Mouse (Mus musculus): ENCODE data around the gene Gm20479. TPM values are rescaled to one million over a fixed set of nuclear protein-coding genes. Genes with fewer than 3 reads are reported as not detected.

Gm20479 gene
- polyA plus RNA-seq (2012; rRNA removed), result 0.33 TPM in 1 of 2 replicates, not detected in the other

DNA sequence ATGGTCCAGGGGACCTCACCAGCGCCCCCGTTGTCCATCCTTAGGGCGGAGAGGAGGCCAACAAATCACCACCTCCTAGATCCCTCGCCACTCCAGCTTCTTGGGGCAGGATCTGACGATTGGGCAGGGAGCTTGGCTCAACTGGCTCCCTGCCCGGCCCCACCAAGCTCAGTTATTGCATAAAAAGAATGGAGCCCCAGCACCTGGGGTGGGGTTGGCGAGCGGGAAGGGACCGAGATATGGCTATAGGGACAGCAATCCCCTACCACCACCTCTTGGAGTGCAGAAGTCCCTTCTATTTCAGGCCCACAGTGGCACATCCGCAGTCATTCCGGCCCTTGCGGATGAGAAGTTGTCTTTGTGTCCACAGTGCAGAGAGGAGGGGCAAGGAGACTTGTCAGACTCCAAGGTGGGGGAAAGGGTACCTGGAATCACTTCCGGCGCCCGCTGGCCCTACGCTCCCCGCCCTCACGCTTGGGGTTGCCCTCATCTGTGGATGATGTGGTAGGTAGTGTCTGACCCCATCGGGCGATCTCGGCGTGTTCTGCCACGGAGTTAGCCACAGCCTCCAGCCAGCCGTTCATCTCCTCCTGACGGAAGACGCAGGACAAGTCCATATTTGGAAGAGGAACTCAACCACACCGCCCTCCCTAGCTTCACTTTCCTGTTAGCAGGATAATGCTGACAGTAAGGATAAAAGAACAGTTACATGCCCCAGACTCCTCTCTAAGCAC lies at the start of gene Gm20479:
Gene Gm20479, minus strand, starts transcription at position 559 of the 734 bp plus-strand sequence.
- no peak for DNase-seq (ENCODE audit: low read depth)

DNA sequence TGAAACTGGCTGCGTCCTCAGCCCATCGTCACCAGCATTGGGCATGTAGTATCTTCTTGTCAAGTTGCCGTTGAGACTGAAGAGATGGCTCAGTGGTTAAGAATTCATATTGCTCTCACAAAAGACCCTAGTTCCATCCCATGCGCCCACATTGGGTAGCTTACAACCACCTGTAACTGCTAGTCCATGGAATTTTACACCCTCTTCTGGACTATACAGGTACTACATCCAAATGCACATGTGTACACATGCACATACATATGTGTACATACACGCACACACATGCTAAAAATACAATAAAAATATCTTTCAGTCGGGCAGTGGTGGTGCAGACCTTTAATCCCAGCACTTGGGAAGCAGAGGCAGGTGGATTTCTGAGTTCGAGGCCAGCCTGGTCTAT lies 49.3 kb upstream of the Gm20479 start:
- DNase-seq (ENCODE audit: low read depth), result no peak

DNA sequence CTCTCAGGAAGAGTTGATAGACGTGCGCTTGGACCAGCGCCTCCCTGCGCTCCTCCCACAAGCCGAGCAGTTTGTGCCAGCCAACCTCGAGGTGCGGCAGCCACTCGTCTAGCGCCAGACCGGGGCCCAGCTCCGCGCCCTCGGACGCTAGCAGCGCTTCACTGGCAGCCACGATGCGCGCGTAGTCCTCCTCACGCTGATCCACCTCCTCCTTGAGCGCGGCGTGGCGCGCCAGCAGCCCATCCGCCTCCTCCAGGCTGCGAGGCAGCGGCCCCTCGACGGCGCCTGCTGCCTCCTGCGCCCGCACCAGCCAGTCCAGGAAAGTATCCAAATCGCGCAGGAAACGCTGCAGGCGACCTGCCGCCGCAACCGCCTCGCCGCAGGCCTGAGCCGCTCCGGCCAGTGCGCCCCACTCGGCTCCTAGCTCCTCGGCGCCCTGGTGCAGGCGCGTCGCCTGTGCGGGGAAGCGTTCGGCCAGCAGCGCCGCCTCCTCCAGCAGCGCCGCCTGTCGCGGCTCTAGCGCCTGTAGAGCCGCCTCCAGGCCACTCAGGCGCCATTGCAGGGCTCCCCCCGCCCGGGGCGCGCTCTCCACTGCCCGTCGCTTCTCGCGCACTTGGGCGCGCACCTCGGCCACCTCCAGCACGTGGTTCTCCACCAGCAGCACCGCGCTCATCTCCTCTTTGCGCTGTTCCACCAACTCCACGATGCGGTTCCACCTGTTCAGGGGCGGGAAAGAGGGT lies 47.2 kb upstream of the Gm20479 start:
- DNase-seq (ENCODE audit: low read depth), result no peak

DNA sequence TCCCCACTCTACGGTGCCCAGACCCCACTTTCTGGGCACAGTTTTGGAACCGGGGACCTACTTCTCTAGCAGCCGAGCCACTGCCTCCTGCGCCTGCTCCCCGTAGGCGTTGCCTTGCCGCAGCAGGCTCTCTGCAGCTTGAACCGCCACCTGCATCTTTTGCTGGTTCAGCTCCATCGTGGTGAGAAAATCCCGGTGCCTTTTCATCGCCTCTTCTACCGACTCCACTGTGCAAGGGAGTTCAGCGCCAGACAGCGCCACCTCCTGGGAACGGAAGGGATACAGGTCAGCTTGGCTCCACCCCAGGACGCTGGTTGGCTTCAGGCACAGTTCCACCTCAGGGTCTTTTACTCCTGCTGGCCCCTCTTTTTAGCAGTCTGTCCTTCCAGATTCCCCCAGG lies 45.5 kb upstream of the Gm20479 start:
- no peak for DNase-seq (ENCODE audit: low read depth)

DNA sequence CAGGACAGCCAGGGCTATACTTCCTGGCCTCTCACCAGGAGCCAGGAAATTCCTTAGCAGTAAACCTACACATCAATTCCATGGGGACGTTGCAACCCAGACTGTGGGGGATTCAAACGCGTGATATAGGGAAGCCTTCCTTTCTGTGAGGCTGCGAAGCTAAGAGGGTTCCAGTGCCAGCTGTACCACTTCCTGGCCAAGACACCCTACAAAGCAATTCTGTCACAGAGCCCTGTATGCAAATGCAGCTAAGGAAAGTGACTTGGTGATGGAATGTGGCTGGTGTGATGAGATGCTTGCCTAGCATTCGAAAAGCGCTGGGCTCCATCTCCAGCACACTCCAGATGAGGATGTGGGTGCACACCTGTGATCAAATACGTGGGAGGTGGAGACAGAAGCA lies 43.3 kb upstream of the Gm20479 start:
- DNase-seq (ENCODE audit: low read depth), result no peak

DNA sequence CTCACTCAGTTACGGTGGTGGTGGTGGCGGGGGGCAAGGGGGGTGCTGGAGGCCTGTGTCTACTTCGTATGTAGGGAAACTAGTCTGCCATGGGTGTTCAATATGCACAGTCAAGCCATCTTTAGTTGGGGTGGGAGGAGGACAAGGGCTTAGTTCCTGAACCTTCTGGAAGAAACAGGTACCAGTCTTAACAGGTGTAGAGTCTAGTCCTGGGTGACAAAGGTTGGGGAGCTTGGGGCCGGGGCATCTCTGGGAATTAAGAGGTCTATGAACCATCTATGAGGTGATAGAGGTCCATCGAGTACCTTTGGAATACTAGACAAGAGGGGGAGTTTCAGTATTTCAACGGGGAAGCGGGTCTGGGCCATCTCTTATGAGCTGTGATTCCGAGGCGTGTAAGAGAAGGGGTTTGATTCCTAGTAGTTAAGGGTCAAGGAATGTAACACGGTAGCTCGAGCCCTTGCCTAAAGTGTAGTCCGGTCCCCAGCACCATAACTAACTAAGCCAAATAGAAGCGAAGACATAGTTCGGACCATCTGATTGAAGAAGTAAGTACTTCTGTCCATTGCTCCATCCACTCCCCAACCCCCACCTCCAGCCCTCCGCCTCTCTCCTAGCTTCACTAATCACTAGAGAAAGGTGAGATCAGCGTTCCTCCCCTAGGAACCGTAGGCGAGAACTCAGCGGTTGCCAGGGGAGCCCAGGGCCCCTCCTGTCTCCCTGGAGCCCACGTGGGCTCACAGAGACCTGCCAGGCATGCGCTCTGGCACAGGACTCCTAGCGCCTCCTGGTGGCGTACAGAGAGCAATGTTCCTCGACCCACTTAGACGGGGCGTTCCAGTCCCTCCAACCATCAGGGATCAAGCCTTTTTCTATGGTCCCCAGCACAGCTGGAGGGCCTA lies 40.1 kb upstream of the Gm20479 start:
- DNase-seq (ENCODE audit: low read depth), result no peak

DNA sequence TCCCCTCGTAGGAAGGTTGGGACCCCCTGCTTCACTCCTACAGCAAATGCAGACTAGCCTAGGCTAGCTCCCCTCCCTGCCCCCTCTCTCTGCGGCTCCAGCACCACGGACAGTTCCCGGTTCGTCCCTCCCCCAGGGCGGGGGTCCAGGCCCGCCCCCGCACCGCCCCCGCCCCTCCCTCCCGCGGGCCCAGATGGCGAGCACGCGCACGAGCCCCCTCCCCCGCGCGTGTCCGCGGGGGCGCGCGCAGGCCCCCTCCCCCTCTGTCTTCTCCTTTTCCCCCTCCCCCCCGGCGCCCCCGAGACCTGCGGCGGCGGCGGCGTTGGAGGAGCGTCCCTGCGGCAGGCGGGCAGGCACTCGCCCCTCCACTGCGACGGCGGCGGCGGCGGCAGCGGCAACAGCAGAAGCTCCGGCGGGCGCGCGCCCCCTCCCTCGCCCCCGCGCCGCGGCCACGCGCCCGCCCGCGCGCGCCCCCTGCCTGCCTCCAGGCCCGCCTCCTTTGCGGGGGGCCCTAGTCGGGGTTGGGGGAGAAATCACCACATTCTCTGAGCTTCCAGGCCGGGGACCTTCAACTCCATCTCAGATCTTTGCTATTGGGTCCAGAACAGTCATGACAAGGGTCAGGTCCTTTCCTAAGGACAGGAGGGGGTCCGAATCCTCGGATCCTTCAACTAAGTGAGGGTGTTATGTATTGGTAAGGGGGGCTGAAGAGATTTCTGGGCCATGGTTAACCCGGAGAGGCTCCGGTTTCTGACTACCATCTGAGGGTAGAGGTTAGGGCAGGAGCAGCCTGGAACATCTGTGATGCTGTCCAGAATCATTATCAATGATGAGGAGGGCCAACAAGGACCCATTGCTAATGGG lies 39.2 kb upstream of the Gm20479 start:
- no peak for DNase-seq (ENCODE audit: low read depth)

DNA sequence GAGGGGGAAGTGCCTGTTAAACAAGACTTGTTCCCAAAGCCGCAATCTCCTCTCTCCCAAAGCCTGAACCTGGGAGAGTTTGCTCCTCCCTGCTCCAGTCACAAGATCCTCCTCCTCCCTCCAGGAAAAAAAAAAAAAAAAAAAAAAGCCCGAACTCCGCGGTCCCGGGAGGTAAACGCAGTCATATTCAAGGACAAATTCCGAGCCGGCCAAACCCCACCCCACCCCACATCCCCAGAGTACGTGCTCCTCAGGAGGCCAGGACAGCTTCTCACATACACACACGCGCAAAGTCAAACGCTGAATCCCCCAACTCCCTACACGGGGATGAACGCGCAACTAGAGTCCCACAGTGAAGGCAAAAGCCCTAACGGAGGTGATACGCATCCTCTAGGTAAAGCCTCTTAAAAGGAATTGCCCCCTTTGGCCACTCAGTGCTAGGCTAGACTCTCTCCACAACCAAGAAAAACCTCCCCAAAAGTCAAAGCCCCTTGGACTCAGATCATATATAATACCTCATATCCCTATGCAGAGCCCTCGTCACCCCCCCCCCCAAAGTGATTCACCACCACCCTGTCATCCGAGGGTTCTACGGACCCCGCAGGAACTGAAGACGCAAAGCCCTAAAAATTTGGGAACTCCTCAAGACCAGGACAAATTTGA lies 38.4 kb upstream of the Gm20479 start:
- DNase-seq (ENCODE audit: low read depth), result no peak

DNA sequence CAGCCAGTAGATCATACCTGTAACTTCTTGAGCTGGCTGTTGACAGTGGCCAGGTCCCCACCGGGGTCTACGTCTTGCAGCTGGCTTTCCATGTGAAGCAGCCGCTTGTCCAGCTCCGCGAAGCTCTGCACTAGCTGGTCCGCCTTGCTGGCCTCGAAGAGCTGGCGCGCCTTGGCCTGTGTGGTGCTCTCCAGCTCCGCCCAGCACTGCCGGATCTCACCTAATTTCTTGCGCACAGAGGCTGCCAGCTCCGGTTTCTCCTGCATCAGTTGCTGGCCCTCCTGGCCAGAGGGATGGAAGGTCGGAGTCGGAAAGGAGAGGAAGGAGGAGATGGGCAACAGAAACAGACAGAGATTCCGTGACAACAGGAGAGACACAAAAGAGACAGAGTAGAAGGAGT lies 34.2 kb upstream of the Gm20479 start:
- no peak for DNase-seq (ENCODE audit: low read depth)

DNA sequence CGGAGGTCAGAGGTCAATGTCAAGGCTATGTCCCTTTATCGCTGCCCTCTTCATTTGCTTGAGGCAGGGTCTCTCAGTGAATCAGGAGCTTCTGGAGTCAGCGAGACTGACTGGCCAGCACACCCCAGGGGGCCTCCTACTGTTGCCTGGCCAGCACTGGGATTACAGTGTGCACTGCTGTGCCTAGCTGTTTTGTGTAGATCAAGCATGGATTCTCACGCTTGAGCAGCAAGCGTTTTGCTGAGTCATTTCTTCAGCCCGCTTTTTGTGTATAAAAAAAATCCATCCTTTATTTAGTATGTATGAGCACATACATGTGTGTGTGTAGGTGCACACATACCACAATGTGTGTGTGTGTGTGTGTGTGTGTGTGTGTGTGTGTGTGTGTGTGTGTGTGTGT lies 32.0 kb upstream of the Gm20479 start:
- no peak for DNase-seq (ENCODE audit: low read depth)

DNA sequence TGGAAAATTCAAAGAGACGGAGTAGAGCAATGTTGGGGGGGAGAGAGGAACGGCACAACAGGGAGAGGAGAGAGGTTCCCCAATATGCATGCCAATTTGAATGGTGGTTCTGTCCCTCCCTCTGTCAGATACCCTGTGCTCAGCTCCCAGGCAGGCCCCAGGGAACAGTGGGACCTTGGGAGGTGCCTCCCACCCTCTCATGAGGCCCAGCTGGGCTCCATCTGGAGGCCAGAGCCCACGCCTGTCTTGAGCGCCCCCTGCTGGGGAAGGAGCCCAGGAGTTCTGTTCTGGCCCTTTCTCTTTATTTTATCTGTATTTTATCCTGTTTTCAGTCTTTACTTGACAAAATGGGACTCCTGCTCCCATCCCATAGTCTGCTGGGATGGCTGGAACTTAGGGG lies 27.5 kb upstream of the Gm20479 start:
- DNase-seq (ENCODE audit: low read depth), result no peak

DNA sequence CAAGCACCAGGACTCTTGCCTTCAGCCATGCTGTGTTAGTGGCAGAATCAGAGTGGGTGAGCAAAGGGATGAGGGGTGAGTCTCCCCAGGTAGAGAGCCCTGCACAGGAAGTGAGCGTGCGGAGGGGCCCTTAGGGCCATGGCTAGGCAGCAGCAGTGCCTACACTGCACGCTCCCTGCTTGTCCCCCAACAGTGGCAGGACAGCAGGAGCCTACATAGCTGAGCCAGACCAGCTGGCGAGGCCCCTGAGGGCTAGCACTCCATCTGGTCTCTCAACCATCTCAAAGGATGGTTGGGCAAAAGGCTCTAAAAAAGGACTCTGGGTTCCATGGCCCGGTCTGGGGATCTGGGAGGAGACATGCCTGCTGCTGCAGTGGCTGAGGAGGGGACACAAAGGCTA lies 26.9 kb upstream of the Gm20479 start:
- no peak for DNase-seq (ENCODE audit: low read depth)

DNA sequence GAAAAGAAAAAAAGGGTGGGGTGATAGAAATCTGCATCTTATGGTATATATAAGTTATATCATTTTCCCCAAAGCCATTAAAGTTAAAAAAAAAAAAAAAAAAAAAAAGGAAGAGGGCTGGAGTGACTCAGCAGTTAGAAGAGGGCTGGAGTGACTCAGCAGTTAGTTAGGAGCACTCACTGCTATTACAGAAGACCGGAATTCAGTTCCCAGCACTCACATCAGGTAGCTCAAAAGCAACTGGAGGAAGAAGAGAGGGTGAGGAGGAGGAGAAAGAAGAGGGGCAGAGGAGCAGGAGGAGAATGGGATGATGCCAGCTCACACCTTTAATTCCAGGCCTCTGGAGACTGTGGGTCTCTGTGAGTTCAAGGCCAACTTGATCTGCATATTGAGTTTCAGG lies 26.0 kb upstream of the Gm20479 start:
- no peak for DNase-seq (ENCODE audit: low read depth)

DNA sequence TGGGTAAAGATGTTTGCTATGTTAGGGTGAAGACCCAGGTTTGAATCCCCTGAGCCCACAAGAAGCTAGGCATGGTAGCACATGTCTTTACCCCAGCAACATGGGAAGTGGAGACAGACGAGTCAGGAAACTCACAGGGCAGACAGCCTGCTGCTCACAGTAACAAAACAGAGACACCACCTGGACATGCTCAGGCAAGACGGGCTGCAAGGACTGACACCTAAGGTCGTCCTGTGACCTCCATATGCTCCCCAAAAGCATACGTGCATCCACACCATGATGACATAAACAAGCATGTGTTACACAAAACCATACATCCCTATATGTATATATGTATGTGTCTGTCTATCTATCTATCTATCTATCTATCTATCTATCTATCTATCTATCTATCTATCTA lies 24.3 kb upstream of the Gm20479 start:
- no peak for DNase-seq (ENCODE audit: low read depth)

DNA sequence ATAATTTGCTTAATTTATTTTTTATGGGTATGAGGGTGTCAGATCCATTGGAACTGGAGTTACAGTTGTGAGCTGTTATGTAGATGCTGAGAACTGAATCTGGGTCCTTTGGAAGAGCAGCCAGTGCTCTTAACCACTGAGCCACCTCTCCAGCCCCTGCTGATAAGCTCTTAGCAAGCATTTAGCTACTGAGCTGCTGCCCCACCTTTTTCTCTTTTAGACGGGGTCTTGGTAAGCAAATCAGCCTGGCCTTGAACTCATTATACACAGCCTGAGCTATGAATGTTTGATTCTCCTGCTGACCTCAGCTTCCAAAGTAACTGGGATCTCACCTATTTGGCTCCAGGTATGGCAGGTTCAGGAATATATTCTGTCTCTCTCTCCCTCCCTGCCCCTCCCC lies 23.8 kb upstream of the Gm20479 start:
- no peak for DNase-seq (ENCODE audit: low read depth)

DNA sequence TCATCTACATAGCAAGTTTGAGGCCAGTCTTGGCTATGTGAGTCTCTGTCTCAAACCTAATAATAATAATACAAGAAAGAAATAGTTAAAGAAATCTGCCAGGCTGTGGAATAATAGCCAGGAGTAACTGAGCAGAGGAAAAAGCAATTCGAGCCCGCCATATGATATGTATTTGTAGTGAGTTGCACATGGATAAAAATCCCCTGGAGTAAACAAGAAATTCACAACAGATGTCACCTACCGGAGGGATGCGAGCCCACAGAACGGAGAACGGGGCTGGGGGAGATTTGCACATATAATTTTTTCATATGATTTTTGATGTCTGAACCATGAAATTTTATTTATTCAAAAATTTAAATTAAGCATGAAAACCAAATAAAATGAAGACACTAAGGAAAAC lies 22.6 kb upstream of the Gm20479 start:
- no peak for DNase-seq (ENCODE audit: low read depth)

DNA sequence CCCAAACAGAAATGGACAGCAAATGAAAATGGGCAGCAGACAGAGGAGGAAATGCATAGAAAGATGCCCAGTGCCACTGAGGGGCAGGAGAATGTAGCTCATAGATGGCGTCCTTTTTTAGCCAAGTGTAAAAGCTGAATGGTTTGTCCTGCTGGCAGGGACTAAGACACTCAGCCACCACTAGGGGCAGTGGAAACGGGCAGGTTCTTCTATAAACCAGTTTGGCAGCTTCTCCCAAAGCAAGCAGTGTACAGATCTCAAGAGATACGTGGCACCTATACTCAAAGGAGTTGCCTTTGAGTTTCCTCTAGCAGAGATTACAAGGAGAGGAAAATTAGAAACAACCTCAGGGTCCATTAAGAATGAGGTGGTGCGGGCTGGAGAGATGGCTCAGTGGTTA lies 21.2 kb upstream of the Gm20479 start:
- no peak for DNase-seq (ENCODE audit: low read depth)

DNA sequence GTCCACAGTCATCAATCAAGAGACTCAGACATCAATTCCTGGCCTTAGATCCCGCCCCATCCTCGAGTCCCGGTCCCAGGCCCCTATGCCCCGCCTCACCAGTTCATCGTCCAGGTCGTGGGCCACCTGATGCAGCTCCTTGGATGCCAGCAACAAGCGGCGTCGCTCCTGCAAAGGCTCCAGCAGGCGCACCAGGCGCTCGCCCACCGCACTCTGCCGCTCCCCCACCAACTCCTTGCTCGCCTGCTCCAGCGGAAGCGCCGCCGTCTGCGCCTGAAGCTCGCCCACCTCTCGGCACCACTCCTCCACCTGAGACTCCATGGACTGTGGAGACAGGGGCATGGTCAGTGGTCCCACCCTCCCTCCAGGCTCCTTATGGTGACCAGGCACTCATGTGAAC lies 18.1 kb upstream of the Gm20479 start:
- DNase-seq (ENCODE audit: low read depth), result no peak

DNA sequence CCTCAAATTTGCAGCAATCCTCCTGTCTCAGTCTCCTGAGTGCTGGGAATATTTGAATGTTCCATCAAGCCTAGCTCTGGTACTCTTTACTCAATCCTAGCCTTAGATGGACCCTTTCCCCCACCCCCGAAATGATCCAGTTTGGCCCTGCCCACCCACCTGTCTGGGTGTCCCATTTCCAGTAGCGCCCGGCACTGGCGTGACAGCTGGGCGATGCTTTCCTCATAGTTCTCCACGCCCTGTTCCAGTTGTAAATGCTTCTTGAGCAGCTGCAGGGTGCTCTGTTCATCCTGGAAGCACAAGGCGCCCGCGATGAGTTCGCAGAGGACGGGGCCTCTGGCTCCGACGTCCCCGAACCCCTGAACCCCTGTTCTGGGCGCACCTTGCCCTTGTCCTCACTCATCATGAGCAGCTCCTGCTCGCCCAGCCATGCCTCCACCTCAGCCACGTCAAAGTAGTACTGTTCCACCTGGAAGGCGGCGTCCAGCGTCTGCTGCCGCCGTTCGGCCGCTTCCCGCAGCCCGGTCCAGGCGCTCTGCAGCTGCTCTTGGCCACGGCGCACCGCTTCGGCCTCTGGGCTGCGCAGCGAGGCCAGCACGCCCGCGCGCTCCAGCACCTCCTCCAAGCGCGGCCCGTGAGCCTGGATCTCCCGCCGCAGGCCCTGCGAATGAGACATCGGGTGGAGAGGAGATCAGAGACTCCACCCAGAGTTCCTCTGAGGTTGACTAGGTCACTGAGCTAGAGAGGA lies 14.7 kb upstream of the Gm20479 start:
- DNase-seq (ENCODE audit: low read depth), result no peak

DNA sequence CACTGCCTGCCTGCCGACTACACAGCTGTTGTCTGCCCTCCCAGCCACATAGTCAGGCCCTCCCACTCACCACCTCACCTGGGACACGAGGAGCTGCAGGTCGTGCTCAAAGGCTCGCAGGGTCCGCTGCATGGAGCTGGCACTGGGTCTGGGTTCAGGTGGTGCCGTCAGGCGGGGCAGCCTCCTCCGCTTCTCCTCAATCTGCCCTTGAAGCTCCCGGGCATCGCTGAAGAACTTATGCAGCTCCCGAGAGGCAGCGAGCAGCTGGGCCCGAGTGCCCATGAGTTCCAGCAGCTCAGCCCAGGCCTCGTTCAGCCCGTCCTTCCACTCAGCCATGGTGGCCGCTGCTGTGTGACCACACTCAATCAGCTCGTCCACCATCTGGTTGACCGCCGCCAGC lies 11.9 kb upstream of the Gm20479 start:
- DNase-seq (ENCODE audit: low read depth), result no peak

Data from gonadal fat pad, adult 2 months (tissue).